Mouse (Mus musculus) cerebellum, adult 8-10 months (tissue): ENCODE results near the gene Rgs3.

ENCODE experiments used
- DNase-seq: peaks from one replicate; pipeline ENCODE4 v3.0.0; 2022

Rgs3 gene

DNA sequence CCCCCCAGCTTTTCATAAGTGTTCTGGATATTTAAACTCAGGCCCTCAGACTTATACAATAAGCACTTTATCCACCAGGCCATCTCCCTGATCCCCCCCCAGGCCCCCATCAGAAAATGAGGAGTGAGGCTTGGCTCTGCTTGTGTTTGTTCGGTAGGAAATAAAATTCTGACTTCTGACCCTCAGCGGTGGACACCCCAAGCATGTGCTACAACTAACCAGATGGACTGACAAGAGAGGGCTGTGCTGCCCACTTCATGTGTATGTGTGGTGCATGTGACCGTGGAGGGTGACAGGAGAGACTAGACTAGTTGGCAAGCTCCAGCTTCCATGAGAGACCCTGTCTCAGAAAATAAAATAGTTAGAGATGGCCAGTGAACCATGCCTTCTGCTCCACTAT lies 171.2 kb downstream of the Rgs3 start:
- no peak for DNase-seq

DNA sequence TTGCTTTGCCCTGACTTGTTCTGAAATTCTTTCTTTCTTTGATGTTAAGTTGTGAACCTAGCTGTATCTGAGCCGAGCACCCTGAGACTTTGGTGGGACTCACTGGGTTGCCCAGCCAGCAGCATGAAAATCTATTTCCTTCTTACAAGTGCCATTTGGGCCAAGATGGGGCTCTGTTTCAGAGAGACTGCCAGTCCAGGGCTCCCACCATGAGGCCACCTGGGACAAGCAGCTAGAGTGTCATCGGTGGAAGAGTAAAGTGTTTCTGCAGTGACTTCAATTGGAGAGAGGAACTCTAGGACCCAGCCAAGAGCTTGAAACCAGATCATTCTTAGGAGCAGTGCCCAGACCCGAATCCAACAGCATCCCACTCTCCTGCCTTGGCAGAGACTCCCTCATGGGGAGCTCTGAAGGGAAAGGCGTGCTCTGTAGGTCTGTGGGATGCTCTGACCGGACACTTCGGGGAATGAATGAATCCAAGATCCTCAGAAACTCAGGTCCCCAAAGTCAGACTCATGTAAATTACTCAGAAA lies 171.9 kb downstream of the Rgs3 start:
- no peak for DNase-seq

DNA sequence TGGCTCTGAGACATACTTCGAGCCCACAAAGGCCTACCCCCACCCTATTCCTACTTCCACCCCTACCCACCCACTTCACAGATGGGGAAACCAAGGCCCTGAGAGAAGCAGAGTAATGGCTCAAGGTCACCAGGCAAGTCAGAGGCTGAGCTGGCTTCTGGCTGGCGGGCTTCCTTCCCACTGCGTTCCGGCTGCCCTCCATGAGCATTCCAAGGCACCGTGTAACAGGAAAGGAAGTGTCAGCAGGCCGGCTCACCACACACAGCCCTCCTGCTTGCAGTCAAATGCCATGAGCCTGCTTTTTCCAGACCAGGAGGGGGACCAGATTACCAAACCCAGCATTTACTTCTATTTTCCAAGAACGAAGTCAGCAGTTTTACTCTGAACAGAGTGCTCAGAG lies 172.4 kb downstream of the Rgs3 start:
- no peak for DNase-seq

DNA sequence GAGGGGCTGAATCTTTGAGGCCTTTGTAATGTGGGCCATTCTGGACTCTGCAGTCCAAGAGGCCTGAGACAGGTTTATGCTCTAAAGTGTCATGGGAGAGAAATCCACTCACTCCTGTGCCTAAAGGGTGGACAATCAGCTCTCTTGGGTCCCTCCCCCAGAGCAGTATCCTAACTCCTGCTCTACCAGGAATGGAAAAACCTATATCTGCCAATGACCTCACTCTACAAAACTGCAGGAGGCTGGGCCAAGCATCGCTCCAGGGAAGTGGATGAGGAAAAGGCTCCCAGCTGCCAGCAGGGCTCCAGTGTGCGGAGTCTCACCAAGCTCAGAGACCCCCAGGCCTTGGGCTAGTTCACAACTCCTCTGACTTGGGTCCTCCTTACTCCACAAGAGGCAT lies 173.2 kb downstream of the Rgs3 start:
- no peak for DNase-seq

DNA sequence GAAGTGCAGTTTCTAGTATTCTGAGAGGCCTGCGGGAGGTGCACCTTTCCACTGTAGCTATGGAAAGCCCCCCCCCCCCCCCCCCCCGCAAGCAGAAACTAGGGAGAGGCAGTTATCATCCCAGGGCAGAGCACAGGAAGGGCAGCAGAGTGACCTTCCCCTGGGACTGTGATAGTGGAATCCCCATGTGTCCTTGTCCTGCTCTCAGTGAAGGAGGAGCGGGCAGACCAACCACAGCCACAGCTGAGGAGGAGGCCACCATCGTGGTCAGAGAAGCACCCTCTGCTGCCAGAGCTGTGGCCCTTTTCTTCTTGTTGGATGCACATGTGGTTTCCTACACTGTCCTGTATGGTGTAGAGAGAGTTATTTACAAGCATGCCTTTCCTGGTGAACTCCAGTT lies 174.3 kb downstream of the Rgs3 start:
- DNase-seq, result no peak

DNA sequence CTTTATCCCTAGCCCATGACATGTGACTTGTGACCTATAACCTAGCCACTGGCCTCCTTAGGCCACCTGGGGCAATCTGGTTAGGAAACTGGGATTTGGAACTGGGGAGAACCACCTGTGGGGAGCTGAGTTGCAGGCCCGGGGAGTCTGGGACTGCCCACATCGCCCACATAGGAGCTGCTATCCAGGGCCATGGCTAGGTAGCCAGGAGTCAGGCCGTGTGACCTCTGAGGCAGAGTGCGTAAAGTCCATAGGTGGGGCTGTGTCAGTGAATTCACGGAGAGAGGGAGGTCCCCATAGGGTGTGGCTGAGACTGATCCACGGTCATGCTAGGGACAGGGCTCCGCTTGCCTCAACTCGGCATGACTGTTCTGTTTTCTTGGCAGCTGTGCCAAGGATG lies 175.6 kb downstream of the Rgs3 start:
- DNase-seq, result no peak

DNA sequence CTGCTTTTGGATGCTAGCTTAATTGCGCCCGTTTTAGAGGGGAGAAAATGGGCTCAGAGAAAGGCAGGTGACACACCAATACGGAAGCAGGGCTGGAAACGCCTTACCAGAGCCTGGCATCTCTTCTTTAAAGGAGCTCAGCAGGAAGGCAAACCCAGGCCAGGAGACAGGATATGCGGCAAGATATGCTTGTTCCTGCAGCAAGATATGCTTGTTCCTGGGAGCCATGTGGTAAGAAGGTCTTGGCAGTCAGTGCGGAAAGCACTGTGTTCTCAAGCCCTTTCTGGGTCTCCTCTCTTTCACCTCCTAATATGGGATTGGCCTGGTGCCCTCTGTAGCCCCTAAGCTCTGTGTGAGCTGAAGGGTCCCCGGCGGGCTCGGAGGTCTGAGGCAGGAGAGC lies 176.2 kb downstream of the Rgs3 start:
- DNase-seq, result peak; percentile 22

DNA sequence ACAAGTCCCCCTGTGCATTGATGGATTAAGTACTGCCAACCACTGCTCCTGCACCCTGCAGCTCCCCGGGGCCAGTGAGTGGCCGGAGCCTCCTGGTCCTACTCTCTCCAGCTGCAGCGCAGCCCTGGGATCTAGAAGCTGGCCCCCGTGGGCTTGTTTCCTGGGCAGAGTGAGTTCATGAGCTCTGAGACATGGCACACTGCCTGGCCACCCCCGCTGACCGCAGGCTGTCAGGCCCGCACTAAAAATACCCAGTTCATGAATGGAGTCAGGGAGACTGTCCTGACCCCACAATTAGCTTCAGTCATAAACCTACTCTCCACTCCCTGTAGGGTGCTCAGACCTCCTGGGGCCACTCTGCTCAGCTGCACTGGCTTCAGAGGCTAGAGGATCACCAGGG lies 176.8 kb downstream of the Rgs3 start:
- DNase-seq, result peak; percentile 31

DNA sequence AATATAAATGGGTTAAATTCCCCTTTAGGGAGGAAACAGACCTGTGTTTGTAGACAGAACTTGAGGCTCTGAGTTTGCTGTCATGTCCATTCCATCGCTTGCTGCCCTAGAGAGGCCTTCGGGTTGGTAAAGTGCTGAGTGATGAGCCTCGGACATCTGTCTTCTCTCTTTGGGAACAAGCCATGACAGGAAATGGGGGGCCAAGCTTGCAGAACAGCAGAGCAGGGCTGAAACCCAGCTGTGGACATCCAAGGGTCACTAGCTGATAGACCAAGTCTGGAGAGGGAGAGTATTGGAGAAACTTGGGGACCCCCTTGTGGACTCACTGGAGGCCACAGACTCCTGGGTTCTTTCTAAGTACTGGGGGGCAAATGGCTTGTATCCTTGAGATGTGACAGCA lies 177.3 kb downstream of the Rgs3 start:
- DNase-seq, result no peak

DNA sequence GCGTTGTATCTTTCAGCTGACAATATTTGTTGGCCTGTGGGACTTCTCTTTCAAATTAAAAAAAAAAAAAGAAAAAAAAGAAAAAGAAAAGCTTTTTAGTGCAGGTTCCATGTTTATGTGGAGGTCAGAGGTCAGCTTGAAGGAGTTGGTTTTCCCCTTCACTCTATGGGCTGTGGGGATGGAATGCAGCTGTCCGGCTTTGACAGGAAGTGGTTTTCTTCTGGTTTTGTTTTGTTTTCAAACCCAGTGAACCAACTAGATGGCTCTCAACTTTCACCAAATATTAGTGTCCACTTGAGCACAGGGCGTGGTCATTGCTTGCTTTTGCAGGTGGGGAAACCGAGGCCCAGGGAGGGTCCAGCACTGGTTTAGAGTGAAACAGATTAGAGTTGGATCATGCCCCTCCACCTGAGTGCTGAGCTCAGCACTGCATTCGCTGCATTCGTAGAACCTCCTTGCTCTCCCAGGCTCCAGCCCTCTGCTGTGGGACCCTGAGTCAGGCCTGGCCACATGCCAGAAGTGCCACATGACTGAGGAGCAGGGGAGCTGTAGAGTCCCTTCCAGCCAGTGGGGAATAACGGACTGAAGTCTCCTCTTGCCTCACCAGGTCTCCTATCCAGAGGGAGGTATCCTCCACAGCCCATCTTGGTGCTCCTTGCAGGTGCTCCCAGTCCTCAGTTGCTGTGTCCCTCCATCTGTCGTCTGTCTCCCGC lies 178.5 kb downstream of the Rgs3 start:
- no peak for DNase-seq

DNA sequence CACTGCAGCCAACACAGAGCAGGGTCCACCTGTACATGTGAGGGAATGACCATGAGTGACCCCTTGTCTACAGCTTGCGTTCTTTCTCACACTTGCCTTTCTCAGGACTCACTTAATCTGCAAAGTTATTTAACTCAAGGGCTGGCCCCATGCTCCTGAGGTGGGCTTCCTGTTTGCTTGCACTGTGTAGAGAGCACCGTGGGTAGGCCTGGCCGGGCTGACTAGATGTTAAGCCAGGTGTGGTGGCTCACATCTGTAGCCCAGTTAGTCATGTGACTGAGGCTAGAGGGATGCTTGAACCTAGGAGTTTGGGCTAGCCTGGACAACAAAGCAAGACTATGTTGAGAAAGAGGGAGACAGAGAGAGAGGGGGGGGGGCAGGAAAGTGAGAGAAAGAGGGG lies 179.3 kb downstream of the Rgs3 start:
- no peak for DNase-seq

DNA sequence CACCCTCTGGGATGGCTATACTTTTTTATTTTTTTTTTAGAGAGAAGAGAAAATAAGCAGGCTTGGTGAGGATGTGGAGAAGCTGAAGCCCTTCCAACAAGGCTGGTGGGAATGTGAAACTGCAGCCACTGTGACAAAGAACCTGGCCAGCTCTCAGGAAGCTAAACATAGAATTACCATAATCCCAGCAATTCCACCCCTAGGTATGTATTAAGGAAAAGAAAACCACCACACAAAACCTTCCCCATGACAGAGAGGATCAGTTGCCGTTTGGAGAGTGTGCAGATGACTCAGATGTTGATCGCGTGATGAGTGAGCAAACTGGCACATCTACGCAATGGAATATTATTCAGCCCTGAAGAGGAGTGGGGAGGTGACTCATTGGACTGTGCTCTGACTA lies 179.9 kb downstream of the Rgs3 start:
- no peak for DNase-seq

DNA sequence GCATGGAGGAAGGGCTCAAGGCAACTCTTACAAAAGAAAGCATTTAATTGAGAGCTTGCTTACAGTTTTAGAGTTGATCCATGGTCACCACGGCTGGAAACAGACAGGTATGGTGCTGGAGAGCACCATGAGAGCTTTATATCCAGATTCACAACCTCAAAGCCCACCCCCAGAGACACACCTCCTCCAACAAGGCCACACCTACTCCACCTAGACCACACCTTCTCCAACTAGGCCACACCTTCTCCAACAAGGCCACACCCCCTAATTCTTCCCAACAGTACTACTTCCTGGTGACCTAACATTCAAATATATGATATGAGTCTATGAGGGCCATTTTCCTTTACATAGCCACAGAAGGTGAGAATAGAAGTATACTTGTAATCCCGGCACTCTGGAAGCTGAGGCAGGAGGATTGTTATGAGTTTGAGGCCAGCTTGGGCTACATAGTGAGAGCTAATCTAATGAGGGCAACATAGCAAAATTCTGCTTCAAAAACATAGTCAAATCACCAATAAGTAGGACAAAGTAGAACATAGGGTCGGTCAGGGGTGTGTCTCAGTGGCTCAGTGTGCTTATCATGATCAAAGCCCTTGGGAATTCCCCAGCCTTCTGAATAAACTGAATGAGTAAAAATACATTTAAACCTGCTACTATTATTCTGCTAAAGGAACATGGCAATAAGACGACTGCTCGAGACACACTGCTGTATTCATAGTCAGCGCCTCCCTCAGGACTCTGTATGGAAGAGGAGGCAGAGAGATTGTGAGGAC lies 180.8 kb downstream of the Rgs3 start:
- no peak for DNase-seq

DNA sequence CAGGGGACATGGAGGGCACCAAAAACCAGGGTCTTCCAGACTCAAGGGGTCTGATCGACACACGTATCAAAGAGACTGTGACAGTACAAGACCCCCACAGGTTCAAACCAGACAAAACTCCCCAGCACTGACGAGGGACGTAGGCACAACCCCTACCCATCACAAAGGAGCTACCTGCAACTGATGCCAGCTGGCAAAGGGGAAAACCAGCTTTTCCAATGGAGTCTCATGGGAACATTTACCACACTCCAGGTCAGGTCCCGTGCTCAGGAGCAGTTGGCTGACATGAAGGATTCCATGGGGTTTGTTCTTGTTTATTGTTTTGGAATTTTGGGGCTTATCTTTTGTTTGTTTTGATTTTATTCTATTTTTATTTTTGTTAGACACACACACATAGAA lies 181.4 kb downstream of the Rgs3 start:
- no peak for DNase-seq

DNA sequence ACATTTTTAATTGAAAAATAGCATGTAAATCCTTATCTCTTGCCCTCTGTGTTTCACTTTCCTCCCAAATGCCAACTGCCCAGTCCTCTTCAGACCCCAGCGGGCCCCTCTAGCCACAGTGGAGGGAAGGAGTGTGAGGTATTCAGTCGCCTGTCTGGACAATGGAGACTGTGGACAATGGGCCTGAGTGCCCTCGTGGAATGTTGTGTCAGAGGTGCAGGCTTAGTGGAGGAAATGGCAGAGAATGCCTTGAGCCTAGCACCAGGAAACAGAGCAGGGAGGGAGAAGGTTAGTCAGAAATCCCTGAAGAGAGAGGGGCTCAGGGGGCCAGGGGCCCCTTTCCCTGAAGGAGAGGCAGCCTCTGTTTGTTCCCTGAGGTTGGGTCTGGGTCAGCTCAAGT lies 182.0 kb downstream of the Rgs3 start:
- DNase-seq, result no peak

DNA sequence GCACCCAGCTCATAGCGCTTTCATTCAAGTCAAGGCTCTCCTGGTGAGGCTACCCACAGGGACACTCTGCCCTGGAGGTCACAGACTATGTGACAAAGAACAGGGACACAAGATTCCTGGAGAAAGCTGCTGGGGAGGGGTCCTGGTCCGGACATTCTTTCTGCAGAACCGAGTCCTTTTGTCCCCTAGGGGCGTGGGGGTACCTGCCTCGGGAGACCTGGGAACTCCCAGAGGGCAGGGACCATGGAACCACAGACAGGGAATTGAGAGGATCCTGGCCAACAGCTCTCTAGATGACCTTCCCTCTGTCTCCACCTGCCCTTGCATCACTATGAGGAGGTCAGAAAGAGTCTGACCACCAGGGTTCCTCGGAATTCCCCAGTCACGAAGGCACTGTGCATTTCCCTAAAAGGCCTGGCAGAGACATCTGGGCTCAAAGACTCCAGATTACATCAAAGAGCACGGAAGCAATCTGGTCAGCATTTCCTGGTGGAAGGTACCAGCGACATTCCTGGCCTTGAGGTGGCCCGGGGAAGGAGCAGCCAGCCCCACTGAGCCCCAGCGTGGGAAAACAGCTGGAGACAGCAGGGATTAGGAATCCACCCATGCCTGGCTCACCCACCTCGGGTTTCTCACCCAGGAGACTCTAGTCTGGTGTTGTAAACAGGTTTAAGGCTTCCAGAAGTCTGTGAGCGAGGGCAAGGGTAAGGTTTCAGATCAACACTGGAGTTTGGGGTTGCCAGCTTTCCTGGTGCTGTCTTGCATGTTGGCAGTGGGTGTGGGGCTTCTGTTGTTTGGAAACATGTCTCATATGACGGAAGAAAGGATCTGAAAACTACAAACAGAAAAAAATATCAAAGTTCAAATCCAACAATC lies 183.5 kb downstream of the Rgs3 start:
- no peak for DNase-seq

DNA sequence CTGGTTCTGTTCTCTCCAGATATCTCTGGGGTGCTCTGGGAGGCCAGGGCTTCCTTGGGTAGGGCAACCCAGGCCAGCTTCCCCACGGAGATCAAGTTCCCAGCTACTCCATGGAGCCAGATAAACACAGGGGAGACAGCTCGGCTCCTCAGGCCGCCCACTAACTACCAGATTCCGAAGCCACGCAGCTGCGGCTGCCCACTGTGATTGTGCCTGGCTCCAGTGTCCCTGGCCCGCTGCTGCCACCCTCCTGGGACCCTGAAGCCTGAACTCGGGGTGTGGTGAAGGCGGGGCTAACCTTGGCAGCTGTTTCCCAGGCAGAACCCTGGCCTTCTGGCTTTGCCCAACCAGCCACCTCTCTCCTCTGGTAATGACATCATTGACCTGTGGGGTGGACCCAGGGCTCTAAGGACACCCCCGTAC lies 184.9 kb downstream of the Rgs3 start:
- no peak for DNase-seq

DNA sequence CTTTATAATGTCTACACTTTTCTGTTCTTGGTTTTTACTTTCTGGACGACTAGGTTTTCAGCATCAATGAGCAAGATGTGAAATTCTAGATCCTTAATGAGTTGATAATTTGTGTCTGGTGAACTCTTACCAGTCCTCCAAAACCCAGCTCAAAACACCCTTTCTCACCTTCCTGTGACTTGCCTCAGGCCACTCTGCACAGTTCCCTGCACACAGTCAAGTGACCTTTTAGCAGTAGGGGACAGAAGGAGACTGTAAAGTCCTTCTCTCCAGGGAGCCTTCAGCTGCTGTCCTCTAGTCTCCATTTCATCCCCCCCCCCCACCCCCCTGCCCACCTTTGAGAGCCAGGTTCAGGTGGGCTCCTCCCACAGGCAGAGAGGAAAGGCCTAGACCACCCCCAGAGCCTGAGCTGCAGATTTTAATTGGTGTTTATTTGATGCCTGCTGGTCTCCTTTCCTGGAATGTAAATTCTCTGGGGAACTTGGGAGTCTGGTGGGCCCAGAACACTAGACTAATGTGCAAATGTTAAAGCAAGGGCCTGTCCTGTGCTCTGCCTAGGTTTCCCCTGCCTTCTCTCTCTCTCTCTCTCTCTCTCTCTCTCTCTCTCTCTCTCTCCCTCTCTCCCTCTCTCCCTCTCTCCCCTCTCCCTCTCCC lies 185.5 kb downstream of the Rgs3 start:
- DNase-seq, result no peak
